Mouse (Mus musculus) urinary bladder, postnatal 25 days (tissue): ENCODE measurements around the gene Elobl.

Experiments
- DNase-seq: peaks from one replicate; pipeline ENCODE4 v3.0.0; 2022; ENCODE audit warnings: low spot score

Gene Elobl

GRCm38 (mm10) chr11:88934089-88935000, 32.4 kb downstream of the Elobl start:
- DNase-seq = no peak

- no peak for DNase-seq
Measured at GRCm38 (mm10) chr11:88933030-88933429, 33.7 kb downstream of the Elobl start.

- DNase-seq = no peak
Measured at GRCm38 (mm10) chr11:88931692-88932530, 34.8 kb downstream of the Elobl start.

GRCm38 (mm10) chr11:88926566-88926965, 40.2 kb downstream of the Elobl start:
- no peak for DNase-seq
